Mouse (Mus musculus) intestine, postnatal 0 days (tissue): Measurements from ENCODE around the gene Irf2bp2. TPM values are rescaled to one million over a fixed set of nuclear protein-coding genes. Genes with fewer than 3 reads are reported as not detected.

Experiments used
- ATAC-seq: fragments of 200-750 bp; cut with Nextera tagmentation; 2 replicates; pipeline ENCODE4 v1.8.0; 2017; ENCODE audit warnings: mild to moderate bottlenecking, moderate TSS enrichment, moderate library complexity
- H3K27ac ChIP-seq: fragments of 300-500 bp; sonication (generic); 2 replicates; pipeline ENCODE4 v1.5.1; 2014; ENCODE audit warnings: mild to moderate bottlenecking, low read depth, low read length, moderate library complexity
- H3K27me3 ChIP-seq: fragments of 300-500 bp; sonication (generic); replicated peaks from 2 replicates; pipeline ENCODE4 v1.6.1; 2014; ENCODE audit warnings: low read length, mixed read lengths; ENCODE audit not compliant: control insufficient read depth, insufficient read depth
- H3K36me3 ChIP-seq: fragments of 300-500 bp; sonication (generic); 2 replicates; pipeline ENCODE4 v1.6.1; 2014; ENCODE audit warnings: mild to moderate bottlenecking, moderate library complexity; ENCODE audit not compliant: control insufficient read depth, insufficient read depth
- H3K4me1 ChIP-seq: fragments of 300-500 bp; sonication (generic); replicated peaks from 2 replicates; pipeline ENCODE4 v1.6.1; 2014; ENCODE audit warnings: antibody characterized with exemption, low read length, mixed read lengths; ENCODE audit not compliant: control insufficient read depth, insufficient read depth
- H3K4me2 ChIP-seq: fragments of 300-500 bp; sonication (generic); replicated peaks from 2 replicates; pipeline ENCODE4 v1.6.1; 2014; ENCODE audit warnings: low read depth, mild to moderate bottlenecking, moderate library complexity
- H3K4me3 ChIP-seq: fragments of 300-500 bp; sonication (generic); 2 replicates; pipeline ENCODE4 v1.5.1; 2014; ENCODE audit warnings: low read depth, low read length
- H3K9ac ChIP-seq: fragments of 300-500 bp; sonication (generic); 2 replicates; pipeline ENCODE4 v1.6.1; 2014; ENCODE audit warnings: mild to moderate bottlenecking, low read depth, low read length
- H3K9me3 ChIP-seq: fragments of 300-500 bp; sonication (generic); 2 replicates; pipeline ENCODE4 v1.6.1; 2016; ENCODE audit warnings: mixed run types; ENCODE audit not compliant: control insufficient read depth
- CTCF ChIP-seq: sonication (generic); IDR thresholded peaks from 2 replicates; pipeline ENCODE4 v1.5.1; 2016; ENCODE audit warnings: low read depth, mild to moderate bottlenecking, control low read depth, antibody characterized with exemption, moderate library complexity
- WGBS: fragments of 180-500 bp; shearing (Covaris S2); extraction: QIAGEN DNeasy Blood & Tissue Kit; methylation state at CpG from one replicate; pipeline ENCODE4 v1.1.7; 2014; 5-methylcytosine and 5-hydroxymethylcytosine counted together
- polyA plus RNA-seq: library from polyadenylated mRNA; unstranded; fragments of >200 nt; fragmentation: Nextera tagmentation; extraction: Ambion mirVana; gene quantifications from 2 replicates; pipeline ENCODE4 v1.2.1, GENCODE M21; 2015

The Irf2bp2 gene
- polyA plus RNA-seq, 1 experiment from 2014 or later: 13.3 TPM

DNA sequence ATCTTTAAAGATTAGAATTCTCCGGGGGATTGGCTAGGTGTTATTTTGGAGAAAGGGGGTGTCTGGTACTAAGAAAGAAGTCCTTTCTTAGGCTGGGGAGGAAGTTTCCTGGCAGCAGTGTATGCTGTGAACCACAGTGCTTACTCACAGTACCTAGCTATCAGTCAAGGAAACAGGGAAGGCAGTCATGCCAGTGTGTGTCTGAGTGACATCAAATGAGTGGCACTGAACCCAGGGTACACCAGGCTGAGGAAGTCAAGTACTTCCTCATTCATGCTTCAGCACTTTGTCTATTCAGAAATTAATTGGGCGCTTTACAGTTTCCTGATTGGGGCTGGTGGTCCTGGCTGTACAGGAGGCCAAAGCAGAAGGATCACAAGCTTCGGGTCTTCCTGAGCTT, 34.8 kb upstream of the Irf2bp2 start:
- ATAC-seq: no peak
- no peaks in the 10 kb centered on the region for H3K4me1 ChIP-seq
- no peaks in the 10 kb centered on the region for H3K36me3 ChIP-seq
- H3K27me3 ChIP-seq: no peaks in the 10 kb centered on the region
- H3K4me3 ChIP-seq: no peak overlapping the region
- no peak overlapping the region for H3K4me2 ChIP-seq
- H3K27ac ChIP-seq: no peak overlapping the region
- no peak overlapping the region for H3K9ac ChIP-seq
- 0 out of 2 replicates have a peak, but pooled peaks cover 3% of the 10 kb centered on the region for H3K9me3 ChIP-seq
- no peak for TF ChIP-seq CTCF
- 92% methylated on average over 3 of the region's 3 CpGs for WGBS

DNA sequence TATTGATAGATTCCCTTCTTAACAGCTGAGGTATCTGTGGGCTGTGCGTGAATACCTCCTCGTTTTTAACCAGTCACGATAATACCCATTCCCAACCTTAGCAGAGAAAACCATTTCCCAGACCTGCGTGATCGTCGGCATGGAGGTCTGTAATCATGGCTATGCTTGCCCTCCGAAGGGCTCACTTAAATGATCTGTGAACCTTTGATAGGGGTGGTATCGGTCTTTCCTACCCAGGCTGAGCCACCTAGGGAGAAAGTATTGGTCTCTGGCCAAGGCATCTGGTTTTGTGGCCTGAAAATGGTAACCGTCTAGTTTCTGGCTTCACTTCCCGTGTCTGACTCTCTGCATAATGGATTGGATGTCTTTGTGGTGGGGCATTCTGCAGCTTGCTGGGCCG, 32.6 kb upstream of the Irf2bp2 start:
- ATAC-seq: no peak
- H3K4me3 ChIP-seq: no peak overlapping the region
- H3K36me3 ChIP-seq: no peaks in the 10 kb centered on the region
- H3K9ac ChIP-seq: no peak overlapping the region
- H3K9me3 ChIP-seq: 0 out of 2 replicates have a peak, but pooled peaks cover 3% of the 10 kb centered on the region
- H3K4me2 ChIP-seq: no peak overlapping the region
- H3K27ac ChIP-seq: no peak overlapping the region
- WGBS: 91% methylated on average over 11 of the region's 11 CpGs
- no peaks in the 10 kb centered on the region for H3K4me1 ChIP-seq
- no peak for TF ChIP-seq CTCF
- H3K27me3 ChIP-seq: no peaks in the 10 kb centered on the region

DNA sequence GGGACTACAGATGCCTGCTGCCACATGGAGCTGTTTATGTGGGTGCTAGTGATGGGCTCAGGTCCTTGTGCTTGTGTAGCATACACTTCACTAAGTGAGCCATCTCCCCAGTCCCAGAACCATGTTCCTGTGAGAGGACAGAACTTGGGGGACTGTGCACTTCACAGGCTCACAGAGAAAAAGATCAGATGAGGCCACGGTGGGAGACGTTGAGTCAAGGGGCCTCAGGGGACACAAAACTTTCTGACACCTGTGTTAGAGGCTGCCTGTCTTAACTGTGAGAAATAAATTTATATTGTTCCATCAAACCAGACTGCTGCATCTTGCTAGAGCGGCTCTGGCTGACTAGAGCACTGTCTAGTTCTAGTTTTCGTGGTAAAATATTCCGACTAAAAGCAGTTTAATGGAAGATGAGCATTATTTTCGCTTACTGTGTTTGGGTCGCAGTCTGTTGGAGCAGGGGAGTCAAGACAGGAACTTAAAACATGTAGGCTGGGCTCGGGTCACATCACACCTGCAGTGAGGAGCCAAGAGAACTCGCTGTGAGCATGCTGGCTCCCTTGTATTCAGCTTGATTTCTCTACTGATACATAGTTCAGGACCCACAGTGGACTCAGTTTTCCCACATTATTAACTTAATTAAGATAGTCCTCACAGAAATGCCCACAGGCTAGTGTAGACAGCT, 28.5 kb upstream of the Irf2bp2 start:
- WGBS: 92% methylated on average over 9 of the region's 9 CpGs
- Histone ChIP-seq H3K27ac (no peak overlapping the region), H3K27me3 (no peaks in the 10 kb centered on the region), H3K4me1 (0 out of 2 replicates have a peak, but pooled peaks cover 6% of the 10 kb centered on the region), H3K36me3 (no peaks in the 10 kb centered on the region), H3K9me3 (no peaks in the 10 kb centered on the region), H3K4me3 (no peak overlapping the region), H3K4me2 (no peak overlapping the region), H3K9ac (no peak overlapping the region)
- no peak for ATAC-seq
- TF ChIP-seq CTCF: no peak

DNA sequence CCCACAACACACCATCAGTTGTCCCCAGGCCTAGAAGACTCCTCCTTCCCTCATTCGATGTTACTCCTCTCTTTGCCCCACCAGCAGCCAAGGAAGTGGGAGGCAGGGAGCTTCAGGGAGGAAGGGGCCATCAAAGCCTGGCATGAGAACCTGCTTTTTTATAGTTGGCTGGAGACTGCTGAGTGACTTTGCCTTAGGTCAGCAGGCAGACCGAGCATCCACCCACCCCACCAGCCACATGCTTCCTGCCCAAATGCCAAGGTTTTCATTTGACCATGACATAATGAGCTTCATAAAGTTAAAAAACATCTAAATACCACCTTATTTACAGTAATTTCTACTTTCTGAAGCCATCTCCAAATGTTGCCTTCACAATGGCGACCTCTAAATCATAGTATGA, 26.9 kb upstream of the Irf2bp2 start:
- no peaks in the 10 kb centered on the region for H3K36me3 ChIP-seq
- H3K9me3 ChIP-seq: no peaks in the 10 kb centered on the region
- no peak overlapping the region for H3K9ac ChIP-seq
- H3K4me3 ChIP-seq: no peak overlapping the region
- no peaks in the 10 kb centered on the region for H3K27me3 ChIP-seq
- peaks cover 8% of the 10 kb centered on the region; the same call in 1 of the 2 replicates for H3K4me1 ChIP-seq
- no peak for TF ChIP-seq CTCF
- no peak overlapping the region for H3K27ac ChIP-seq
- ATAC-seq: no peak
- WGBS: 76% methylated on average over 3 of the region's 3 CpGs
- no peak overlapping the region for H3K4me2 ChIP-seq

DNA sequence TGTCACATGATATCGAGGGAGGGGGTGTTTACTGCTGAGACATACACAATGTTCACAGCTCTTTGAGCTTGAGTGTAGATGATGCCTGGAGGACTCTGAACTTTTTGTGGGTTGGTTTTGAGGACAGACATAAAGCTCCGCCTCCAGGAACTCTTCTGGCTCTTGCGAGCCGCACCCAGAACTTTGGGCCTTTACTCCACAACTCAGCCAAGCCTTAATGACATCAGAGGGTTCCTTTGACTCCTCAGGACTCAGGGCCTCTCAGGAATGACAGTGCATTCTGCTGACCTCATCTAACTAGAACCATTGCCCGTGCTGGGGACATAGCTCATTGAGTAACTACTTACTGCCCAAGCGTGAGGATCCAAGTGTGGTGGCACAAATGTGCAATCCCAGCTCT, 25.7 kb upstream of the Irf2bp2 start:
- no peak overlapping the region for H3K4me3 ChIP-seq
- TF ChIP-seq CTCF: no peak
- WGBS: 45% methylated on average over 6 of the region's 6 CpGs
- H3K4me1 ChIP-seq: peaks cover 20% of the 10 kb centered on the region
- H3K36me3 ChIP-seq: no peaks in the 10 kb centered on the region
- no peaks in the 10 kb centered on the region for H3K9me3 ChIP-seq
- no peak overlapping the region for H3K4me2 ChIP-seq
- peak overlapping the region; percentile 74 for H3K27ac ChIP-seq
- peak; percentile 94 for ATAC-seq
- H3K9ac ChIP-seq: no peak overlapping the region
- no peaks in the 10 kb centered on the region for H3K27me3 ChIP-seq

DNA sequence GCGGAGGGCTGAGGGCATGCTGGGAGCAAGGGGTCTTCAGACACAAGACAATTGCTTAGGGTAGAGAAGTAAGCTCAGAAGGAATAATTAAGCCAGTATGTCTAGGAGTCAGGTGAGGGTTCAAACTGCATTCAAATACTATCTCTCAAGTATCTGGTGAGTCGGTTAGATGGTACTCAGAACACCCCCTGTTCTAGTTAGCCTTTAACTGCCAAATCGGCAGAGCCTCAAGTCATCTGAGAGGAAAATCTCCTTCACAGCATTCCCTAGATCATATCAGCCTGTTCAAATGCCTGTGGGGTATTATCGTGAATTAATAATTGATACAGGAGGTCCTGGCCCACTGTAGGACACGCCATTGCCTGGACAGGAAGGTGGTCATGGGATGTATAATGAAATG, 23.9 kb upstream of the Irf2bp2 start:
- 78% methylated on average over 5 of the region's 5 CpGs for WGBS
- H3K27me3 ChIP-seq: no peaks in the 10 kb centered on the region
- no peak overlapping the region for H3K4me2 ChIP-seq
- H3K27ac ChIP-seq: no peak overlapping the region
- ATAC-seq: no peak
- H3K9ac ChIP-seq: no peak overlapping the region
- no peaks in the 10 kb centered on the region for H3K9me3 ChIP-seq
- H3K4me1 ChIP-seq: peaks cover 23% of the 10 kb centered on the region
- no peaks in the 10 kb centered on the region for H3K36me3 ChIP-seq
- no peak for TF ChIP-seq CTCF
- no peak overlapping the region for H3K4me3 ChIP-seq
